Mouse (Mus musculus) heart, postnatal 0 days (tissue): Measurements from ENCODE around the gene Cux2. TPM values are rescaled to one million over a fixed set of nuclear protein-coding genes. Genes with fewer than 3 reads are reported as not detected.

Source experiments
- ATAC-seq: fragments of 200-750 bp; cut with Nextera tagmentation; 2 replicates; pipeline ENCODE4 v1.8.0; 2017; ENCODE audit warnings: low read depth, moderate number of reproducible peaks, moderate library complexity; ENCODE audit not compliant: insufficient read depth
- DNase-seq: peaks from one replicate; pipeline ENCODE4 v3.0.0-alpha.2; 2016; ENCODE audit warnings: low spot score
- H3K27ac ChIP-seq: fragments of 300-500 bp; sonication (generic); 2 replicates; pipeline ENCODE4 v1.5.1; 2014; ENCODE audit warnings: low read depth, mild to moderate bottlenecking
- H3K27me3 ChIP-seq: fragments of 300-500 bp; sonication (generic); 2 replicates; pipeline ENCODE4 v1.6.1; 2014; ENCODE audit warnings: low read length, mixed read lengths; ENCODE audit not compliant: control insufficient read depth, insufficient read depth
- H3K36me3 ChIP-seq: fragments of 300-500 bp; sonication (generic); replicated peaks from 2 replicates; pipeline ENCODE4 v1.6.1; 2014; ENCODE audit warnings: low read length, mixed read lengths; ENCODE audit not compliant: control insufficient read depth, insufficient read depth
- H3K4me1 ChIP-seq: fragments of 300-500 bp; sonication (generic); 2 replicates; pipeline ENCODE4 v1.6.1; 2014; ENCODE audit warnings: antibody characterized with exemption; ENCODE audit not compliant: control insufficient read depth, insufficient read depth
- H3K4me2 ChIP-seq: fragments of 300-500 bp; sonication (generic); 2 replicates; pipeline ENCODE4 v1.6.1; 2014; ENCODE audit warnings: low read depth, mild to moderate bottlenecking, low read length, moderate library complexity
- H3K4me3 ChIP-seq: fragments of 300-500 bp; sonication (generic); 2 replicates; pipeline ENCODE4 v1.5.1; 2014; ENCODE audit warnings: low read depth, low read length
- H3K9ac ChIP-seq: fragments of 300-500 bp; sonication (generic); replicated peaks from 2 replicates; pipeline ENCODE4 v1.6.1; 2014; ENCODE audit warnings: low read depth, low read length, mixed read lengths
- H3K9me3 ChIP-seq: fragments of 300-500 bp; sonication (generic); replicated peaks from 2 replicates; pipeline ENCODE4 v1.6.1; 2016; ENCODE audit warnings: low read length; ENCODE audit not compliant: control insufficient read depth
- CTCF ChIP-seq: IDR thresholded peaks from 2 replicates; pipeline ENCODE4 v1.5.1; 2016; ENCODE audit warnings: antibody characterized with exemption, control low read depth, low read depth
- EP300 ChIP-seq: IDR thresholded peaks from 2 replicates; pipeline ENCODE4 v1.6.1; 2016; ENCODE audit warnings: antibody characterized with exemption, low read depth
- whole genome bisulfite sequencing: fragments of 180-500 bp; shearing (Covaris S2); extraction: QIAGEN DNeasy Blood & Tissue Kit; methylation state at CpG from one replicate; pipeline ENCODE4 v1.1.7; 2014; 5-methylcytosine and 5-hydroxymethylcytosine counted together
- polyA plus RNA-seq: library from polyadenylated mRNA; unstranded; fragments of >200 nt; fragmentation: Nextera tagmentation; extraction: Ambion mirVana; gene quantifications from 2 replicates; pipeline ENCODE4 v1.2.1, GENCODE M21; 2015
- total RNA-seq: library from RNA; depleted of rRNA; stranded (reverse); fragments of >200 nt; gene quantifications from 2 replicates; pipeline ENCODE4 v1.2.3, GENCODE M21; 2014; ENCODE audit warnings: low replicate concordance

The Cux2 gene
- total and polyA plus RNA-seq, 2 experiments from 2014 or later: 1.3 to 9.5 TPM

DNA sequence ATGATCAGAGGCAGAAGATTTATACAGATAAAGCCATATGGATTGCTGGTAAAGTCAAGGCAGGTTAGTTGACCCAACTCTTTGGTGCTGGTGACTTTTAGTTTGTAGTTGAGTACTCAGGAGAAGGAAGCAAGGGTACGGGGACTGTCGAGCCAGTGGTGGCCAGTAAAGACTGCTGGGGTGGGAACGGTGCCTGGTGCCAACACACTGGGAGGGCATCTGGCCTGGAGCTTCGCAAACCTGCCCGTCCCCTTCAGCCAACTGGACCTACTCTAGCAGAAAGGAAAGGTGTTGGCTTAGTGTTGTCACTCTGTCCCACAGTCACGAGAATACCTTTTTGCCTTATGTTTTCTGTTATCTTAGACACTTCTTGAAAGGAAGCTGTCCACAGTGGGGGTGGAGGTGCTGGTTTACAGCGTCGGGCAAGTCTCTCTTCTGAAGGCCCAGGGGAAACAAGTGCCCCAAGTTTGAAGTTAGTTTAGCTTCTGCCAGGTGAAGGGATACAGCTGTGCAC is 234.0 kb downstream of the Cux2 start:
- no peak overlapping the region for H3K4me3 ChIP-seq
- H3K9me3 ChIP-seq: no peaks in the 10 kb centered on the region
- no peak overlapping the region for H3K27ac ChIP-seq
- no peaks in the 10 kb centered on the region for H3K27me3 ChIP-seq
- no peak for DNase-seq
- H3K4me2 ChIP-seq: no peak overlapping the region
- peaks cover 90% of the 10 kb centered on the region for H3K36me3 ChIP-seq
- ATAC-seq: no peak
- 72% methylated on average over 8 of the region's 8 CpGs for WGBS
- H3K9ac ChIP-seq: no peak overlapping the region
- H3K4me1 ChIP-seq: peaks cover 15% of the 10 kb centered on the region; the same call in 1 of the 2 replicates
- TF ChIP-seq EP300 (no peak), CTCF (no peak)

DNA sequence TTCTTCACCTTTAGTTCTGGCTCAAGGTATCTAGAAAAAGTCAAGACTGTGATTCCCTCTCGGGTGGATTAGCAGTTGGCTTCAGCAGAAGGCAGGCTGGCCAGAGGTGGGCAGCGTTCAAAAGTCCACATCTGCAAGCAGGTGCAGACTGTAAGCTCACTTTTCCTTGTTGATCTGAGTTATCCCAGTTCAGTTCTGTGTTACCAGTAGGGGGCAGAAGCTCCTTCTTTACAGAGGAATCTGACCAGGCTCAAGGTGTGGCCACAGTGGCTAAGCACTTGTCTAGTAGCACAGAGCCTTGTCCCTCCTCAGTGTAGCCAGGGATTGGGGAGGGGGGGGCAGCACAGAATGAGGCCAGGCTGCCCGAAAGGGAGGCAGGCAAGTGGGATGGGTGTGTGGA is 234.8 kb downstream of the Cux2 start:
- H3K4me2 ChIP-seq: no peak overlapping the region
- no peaks in the 10 kb centered on the region for H3K27me3 ChIP-seq
- no peak overlapping the region for H3K4me3 ChIP-seq
- no peak overlapping the region for H3K9ac ChIP-seq
- TF ChIP-seq CTCF: peak; percentile 72
- TF ChIP-seq EP300: no peak
- H3K27ac ChIP-seq: no peak overlapping the region
- DNase-seq: peak; percentile 61
- H3K4me1 ChIP-seq: peaks cover 15% of the 10 kb centered on the region
- peak; percentile 59 for ATAC-seq
- no peaks in the 10 kb centered on the region for H3K9me3 ChIP-seq
- H3K36me3 ChIP-seq: peaks cover 88% of the 10 kb centered on the region
- 53% methylated on average over 3 of the region's 3 CpGs for WGBS

DNA sequence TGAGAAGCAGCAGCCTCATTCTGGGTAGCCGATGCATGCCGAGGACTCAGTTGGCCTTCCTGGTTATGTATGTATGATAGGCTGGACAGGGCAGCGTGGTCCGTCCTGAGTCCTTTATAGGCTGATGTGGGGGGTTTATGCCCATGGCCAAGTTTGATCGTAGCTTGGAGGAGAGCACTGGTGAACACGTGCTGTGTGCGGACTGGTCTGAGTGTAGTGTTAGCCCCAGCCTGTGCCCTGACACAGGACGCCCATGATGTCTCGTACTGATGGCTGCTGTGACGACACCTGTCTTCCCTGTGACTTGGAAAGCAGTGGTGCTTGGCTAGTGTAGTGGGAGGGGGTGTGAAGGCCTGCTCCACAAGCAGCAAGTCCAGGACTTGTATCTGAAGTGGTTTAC is 236.2 kb downstream of the Cux2 start:
- TF ChIP-seq CTCF (no peak), EP300 (no peak)
- DNase-seq: no peak

DNA sequence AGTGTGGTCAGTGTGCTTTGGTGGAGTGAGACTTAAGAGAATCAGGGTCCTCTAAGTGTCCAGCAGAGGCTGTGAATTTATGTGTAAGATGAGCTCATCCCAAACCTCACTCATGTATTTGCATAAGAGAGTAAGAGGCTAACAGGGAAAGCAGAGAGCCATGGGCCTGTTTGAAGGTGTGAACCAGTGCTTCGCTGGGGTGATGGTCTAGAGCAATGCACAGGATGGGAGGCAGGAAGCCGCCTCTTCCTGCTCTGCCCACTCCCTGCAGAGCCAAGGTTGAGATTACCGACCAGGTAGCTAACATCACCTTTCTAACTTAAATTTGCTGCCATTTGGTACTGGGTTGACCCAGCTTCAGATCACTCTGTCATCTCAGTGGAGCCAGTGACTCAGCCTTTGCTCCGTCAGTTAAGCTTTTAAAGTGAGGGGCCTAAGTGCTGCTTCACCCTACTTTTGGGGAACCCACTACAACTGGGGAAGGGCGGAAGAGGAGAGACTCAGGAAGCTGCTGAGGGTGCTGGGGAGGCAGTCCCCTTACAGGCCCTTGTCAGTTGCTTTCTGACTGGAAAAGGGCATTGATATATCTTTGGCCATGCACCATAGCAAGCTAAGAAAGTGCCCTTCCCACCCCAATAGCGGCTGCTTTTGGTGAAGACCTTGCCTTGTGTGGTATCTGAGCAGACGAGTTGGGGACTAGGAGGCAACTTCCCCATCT is 237.2 kb downstream of the Cux2 start:
- 77% methylated on average over 7 of the region's 7 CpGs for WGBS
- Histone ChIP-seq H3K9ac (no peak overlapping the region), H3K36me3 (peaks cover 64% of the 10 kb centered on the region), H3K4me1 (peaks cover 13% of the 10 kb centered on the region), H3K4me2 (no peak overlapping the region), H3K9me3 (no peaks in the 10 kb centered on the region), H3K4me3 (no peak overlapping the region), H3K27ac (no peak overlapping the region), H3K27me3 (no peaks in the 10 kb centered on the region)
- ATAC-seq (no peak), DNase-seq (no peak)
- TF ChIP-seq EP300 (no peak), CTCF (no peak)

More for the DNA sequence above, 236.2 kb downstream of the Cux2 start:
- WGBS: 93% methylated on average over 10 of the region's 10 CpGs
- Histone ChIP-seq H3K4me1 (peaks cover 13% of the 10 kb centered on the region), H3K9me3 (no peaks in the 10 kb centered on the region), H3K9ac (no peak overlapping the region), H3K27ac (no peak overlapping the region), H3K27me3 (no peaks in the 10 kb centered on the region), H3K4me2 (no peak overlapping the region), H3K36me3 (peaks cover 75% of the 10 kb centered on the region), H3K4me3 (no peak overlapping the region)
- no peak for ATAC-seq

DNA sequence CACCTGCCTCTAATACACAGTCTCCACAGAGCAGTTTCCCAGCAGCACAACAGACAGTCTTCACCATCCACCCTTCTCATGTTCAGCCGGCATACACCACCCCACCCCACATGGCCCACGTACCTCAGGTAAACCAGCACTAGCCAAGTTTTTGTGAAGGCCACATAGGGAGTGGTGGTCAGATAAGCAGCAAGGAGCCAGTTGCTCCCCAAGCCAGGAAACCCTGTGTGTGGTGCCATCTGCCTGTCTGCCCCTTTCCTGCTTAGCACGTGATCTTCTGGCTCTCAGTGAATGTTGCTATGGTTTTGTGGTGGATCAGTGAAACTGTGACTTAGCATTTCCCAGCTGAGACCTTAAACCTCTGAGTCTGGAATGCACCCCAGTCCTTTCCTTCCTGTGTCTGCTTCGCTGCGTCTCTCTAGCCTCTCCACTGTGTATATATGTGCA is 238.4 kb downstream of the Cux2 start:
- no peak overlapping the region for H3K4me3 ChIP-seq
- H3K9ac ChIP-seq: no peak overlapping the region
- ATAC-seq (no peak), DNase-seq (no peak)
- 67% methylated on average over 5 of the region's 5 CpGs for WGBS
- peaks cover 13% of the 10 kb centered on the region for H3K4me1 ChIP-seq
- no peak overlapping the region; the same call in 1 of the 2 replicates for H3K27ac ChIP-seq
- H3K27me3 ChIP-seq: no peaks in the 10 kb centered on the region
- peaks cover 53% of the 10 kb centered on the region for H3K36me3 ChIP-seq
- H3K4me2 ChIP-seq: no peak overlapping the region
- TF ChIP-seq EP300 (no peak), CTCF (no peak)
- no peaks in the 10 kb centered on the region for H3K9me3 ChIP-seq
